Mouse (Mus musculus) hindbrain, embryonic 15.5 days (tissue): ENCODE measurements around the gene Dnah11. TPM values are rescaled to one million over a fixed set of nuclear protein-coding genes. Genes with fewer than 3 reads are reported as not detected.

Source experiments
- ATAC-seq: fragments of 200-750 bp; cut with Nextera tagmentation; 2 replicates; pipeline ENCODE4 v1.8.0; 2017; ENCODE audit warnings: low read depth, moderate number of reproducible peaks, moderate TSS enrichment; ENCODE audit not compliant: low FRiP score
- H3K27ac ChIP-seq: fragments of 300-500 bp; sonication (generic); replicated peaks from 2 replicates; pipeline ENCODE4 v1.5.1; 2015; ENCODE audit warnings: mild to moderate bottlenecking, inconsistent platforms
- H3K27me3 ChIP-seq: fragments of 300-500 bp; sonication (generic); 2 replicates; pipeline ENCODE4 v1.6.1; 2015; ENCODE audit warnings: control low read depth, inconsistent platforms
- H3K36me3 ChIP-seq: fragments of 300-500 bp; sonication (generic); 2 replicates; pipeline ENCODE4 v1.6.1; 2015; ENCODE audit warnings: control low read depth, inconsistent platforms
- H3K4me1 ChIP-seq: fragments of 300-500 bp; sonication (generic); replicated peaks from 2 replicates; pipeline ENCODE4 v1.6.1; 2015; ENCODE audit warnings: control low read depth, inconsistent platforms
- H3K4me2 ChIP-seq: fragments of 300-500 bp; sonication (generic); 2 replicates; pipeline ENCODE4 v1.6.1; 2015; ENCODE audit warnings: moderate library complexity, mild to moderate bottlenecking, inconsistent platforms
- H3K4me3 ChIP-seq: fragments of 300-500 bp; sonication (generic); 2 replicates; pipeline ENCODE4 v1.5.1; 2015; ENCODE audit warnings: mild to moderate bottlenecking, inconsistent platforms
- H3K9ac ChIP-seq: fragments of 300-500 bp; sonication (generic); 2 replicates; pipeline ENCODE4 v1.6.1; 2015; ENCODE audit warnings: inconsistent platforms
- H3K9me3 ChIP-seq: fragments of 300-500 bp; sonication (generic); 2 replicates; pipeline ENCODE4 v1.6.1; 2016; ENCODE audit warnings: control low read depth, inconsistent platforms
- WGBS: fragments of 180-500 bp; shearing (Covaris S2); methylation state at CpG from one replicate; pipeline ENCODE4 v1.1.7; 2015; 5-methylcytosine and 5-hydroxymethylcytosine counted together
- polyA plus RNA-seq: library from polyadenylated mRNA; unstranded; fragments of >200 nt; fragmentation: Nextera tagmentation; extraction: Ambion mirVana; gene quantifications from 2 replicates; pipeline ENCODE4 v1.2.1, GENCODE M21; 2015

The Dnah11 gene
- polyA plus RNA-seq, 1 experiment from 2014 or later = 0.27 TPM

DNA sequence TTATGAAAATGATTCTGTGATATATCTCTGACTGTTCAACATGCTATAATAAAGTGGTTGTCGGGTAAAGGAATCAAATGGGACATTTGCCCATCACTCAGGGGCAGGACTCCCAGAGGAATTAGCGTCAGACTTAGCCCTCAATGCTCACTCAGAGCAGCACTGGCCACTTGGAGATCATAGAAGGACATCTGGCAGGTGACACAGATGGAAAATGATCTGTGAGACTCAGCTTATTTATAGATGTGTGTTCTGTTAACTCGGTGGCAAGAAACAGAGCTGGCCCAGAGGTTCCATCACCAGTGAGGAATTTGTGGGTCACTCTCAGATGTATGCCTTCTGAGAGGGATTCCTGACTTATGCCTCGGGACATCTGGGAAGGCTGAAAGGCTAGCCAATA lies 173.1 kb downstream of the Dnah11 start:
- Histone ChIP-seq H3K4me1 (no peaks in the 10 kb centered on the region), H3K27me3 (no peaks in the 10 kb centered on the region), H3K4me3 (no peak overlapping the region), H3K4me2 (no peak overlapping the region), H3K27ac (no peak overlapping the region), H3K9me3 (no peaks in the 10 kb centered on the region), H3K36me3 (no peaks in the 10 kb centered on the region), H3K9ac (no peak overlapping the region)
- ATAC-seq = no peak
- WGBS = 77% methylated on average over 4 of the region's 4 CpGs

DNA sequence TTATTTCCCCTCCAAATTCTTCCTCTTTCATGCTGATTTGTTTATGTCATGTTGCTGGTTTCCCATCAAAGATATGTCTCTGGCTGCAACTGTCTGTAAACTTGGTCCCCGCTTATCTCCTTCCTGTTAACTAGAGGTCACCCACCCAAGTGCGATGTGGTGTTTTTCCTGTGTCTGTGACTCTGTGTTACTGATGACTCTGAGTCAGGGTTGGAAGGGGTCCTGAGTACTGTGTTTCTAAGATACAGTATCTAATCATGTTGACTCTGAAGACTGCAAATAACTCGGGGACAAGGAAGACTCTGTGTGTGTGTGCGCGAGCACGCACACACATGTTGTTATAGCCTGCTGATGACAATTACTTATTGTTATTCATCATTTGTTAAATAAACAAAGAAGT lies 179.9 kb downstream of the Dnah11 start:
- H3K9ac ChIP-seq = no peak overlapping the region
- ATAC-seq = no peak
- H3K27ac ChIP-seq = no peak overlapping the region
- H3K4me2 ChIP-seq = no peak overlapping the region
- 88% methylated on average over 6 of the region's 6 CpGs for WGBS
- no peaks in the 10 kb centered on the region for H3K27me3 ChIP-seq
- H3K9me3 ChIP-seq = no peaks in the 10 kb centered on the region
- no peaks in the 10 kb centered on the region for H3K4me1 ChIP-seq
- H3K36me3 ChIP-seq = no peaks in the 10 kb centered on the region
- H3K4me3 ChIP-seq = no peak overlapping the region

DNA sequence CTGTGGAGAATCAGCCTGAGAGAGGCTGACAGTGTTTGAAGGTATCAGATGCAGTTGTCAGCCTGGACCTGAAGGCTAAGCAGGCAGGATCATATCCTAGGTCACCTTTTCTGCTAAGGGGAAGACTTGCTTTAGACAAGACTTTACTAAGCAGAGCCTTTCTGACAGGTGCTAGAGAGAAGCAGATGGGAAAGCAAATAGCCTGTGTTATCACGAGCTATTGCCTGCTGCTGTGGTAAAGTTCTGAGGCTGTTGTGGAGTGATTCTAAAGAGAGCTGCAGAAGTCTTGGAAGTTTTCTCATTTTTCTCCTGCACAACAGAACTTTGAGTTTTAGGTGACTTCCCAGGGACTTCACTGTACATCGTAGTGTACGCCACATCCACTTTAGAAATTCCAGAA lies 185.0 kb downstream of the Dnah11 start:
- no peak for ATAC-seq
- Histone ChIP-seq H3K4me1 (no peaks in the 10 kb centered on the region), H3K9me3 (no peaks in the 10 kb centered on the region), H3K27ac (no peak overlapping the region), H3K4me3 (no peak overlapping the region), H3K36me3 (no peaks in the 10 kb centered on the region), H3K9ac (no peak overlapping the region), H3K27me3 (no peaks in the 10 kb centered on the region), H3K4me2 (no peak overlapping the region)
- 99% methylated on average over 3 of the region's 3 CpGs for WGBS

DNA sequence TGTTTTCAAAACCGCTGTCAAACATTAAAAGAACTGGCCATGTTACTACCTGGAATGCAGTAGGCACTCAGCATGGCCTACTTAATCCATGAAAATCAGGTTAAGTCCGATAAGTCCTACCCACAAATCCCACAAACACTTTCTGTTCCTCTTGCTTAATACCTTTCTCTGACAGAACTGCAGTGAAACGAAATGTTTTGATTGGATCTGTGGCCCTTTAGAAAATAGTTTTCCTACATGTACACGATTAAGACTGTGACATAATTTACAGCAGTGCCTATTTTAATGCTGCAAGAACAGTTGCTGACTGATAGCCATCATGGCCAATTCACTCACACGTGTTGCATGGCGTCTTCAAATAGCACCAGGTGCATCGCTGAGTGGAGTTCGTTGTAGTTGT lies 186.9 kb downstream of the Dnah11 start:
- Histone ChIP-seq H3K27me3 (no peaks in the 10 kb centered on the region), H3K4me2 (no peak overlapping the region), H3K36me3 (no peaks in the 10 kb centered on the region), H3K4me3 (no peak overlapping the region), H3K27ac (no peak overlapping the region), H3K9ac (no peak overlapping the region), H3K4me1 (no peaks in the 10 kb centered on the region), H3K9me3 (no peaks in the 10 kb centered on the region)
- ATAC-seq = no peak
- WGBS = 92% methylated on average over 8 of the region's 8 CpGs

DNA sequence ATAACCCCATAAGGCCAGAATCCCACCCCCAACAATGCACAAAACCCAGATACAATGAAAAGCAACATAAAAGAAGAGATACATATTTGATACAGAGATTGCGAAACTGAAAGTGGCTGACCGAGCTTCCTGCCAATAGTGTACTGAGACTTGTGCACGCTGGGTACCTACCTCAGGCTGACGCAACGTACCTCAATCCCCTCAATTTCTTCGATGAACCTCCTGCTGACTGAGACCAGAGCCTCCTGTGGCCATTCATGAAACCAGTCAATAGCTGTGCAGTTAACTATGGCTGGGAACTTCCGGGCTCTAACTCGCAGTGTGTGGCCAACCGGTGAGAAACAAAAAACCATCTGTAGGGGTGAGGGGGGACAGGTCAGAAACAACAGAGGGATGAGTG lies 203.9 kb downstream of the Dnah11 start:
- H3K4me3 ChIP-seq = no peak overlapping the region
- 52% methylated on average over 9 of the region's 9 CpGs for WGBS
- H3K9ac ChIP-seq = no peak overlapping the region
- ATAC-seq = no peak
- no peaks in the 10 kb centered on the region for H3K36me3 ChIP-seq
- H3K4me1 ChIP-seq = 0 out of 2 replicates have a peak, but pooled peaks cover under 1% of the 10 kb centered on the region
- H3K4me2 ChIP-seq = no peak overlapping the region
- H3K9me3 ChIP-seq = no peaks in the 10 kb centered on the region
- peaks cover 45% of the 10 kb centered on the region for H3K27me3 ChIP-seq
- H3K27ac ChIP-seq = no peak overlapping the region

DNA sequence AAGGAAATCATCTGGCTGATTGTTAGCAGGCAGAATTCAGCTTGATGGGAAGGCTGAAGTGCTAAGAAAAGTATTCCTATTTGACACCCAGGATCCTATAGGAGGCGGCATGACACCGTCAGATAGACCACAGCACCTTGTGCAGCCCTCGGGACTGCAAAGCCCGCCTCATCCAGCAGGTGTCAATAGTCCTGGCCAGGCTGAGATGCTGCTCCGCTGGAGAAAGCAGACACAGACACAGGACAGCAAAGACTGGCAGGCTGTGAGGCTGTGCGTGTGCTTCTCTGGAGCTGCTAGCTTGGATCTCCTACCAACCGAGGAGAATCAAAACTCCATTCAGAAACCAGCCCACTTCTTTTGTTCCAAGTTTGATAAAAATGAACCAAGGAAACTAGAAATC lies 205.3 kb downstream of the Dnah11 start:
- no peaks in the 10 kb centered on the region for H3K9me3 ChIP-seq
- H3K27me3 ChIP-seq = peaks cover 47% of the 10 kb centered on the region
- no peak overlapping the region for H3K4me3 ChIP-seq
- H3K4me1 ChIP-seq = peaks cover 12% of the 10 kb centered on the region
- ATAC-seq = peak; percentile 96
- H3K36me3 ChIP-seq = no peaks in the 10 kb centered on the region
- H3K27ac ChIP-seq = no peak overlapping the region
- 2% methylated on average over 7 of the region's 7 CpGs for WGBS
- no peak overlapping the region for H3K9ac ChIP-seq
- H3K4me2 ChIP-seq = peak overlapping the region; percentile 17; the same call in 1 of the 2 replicates

DNA sequence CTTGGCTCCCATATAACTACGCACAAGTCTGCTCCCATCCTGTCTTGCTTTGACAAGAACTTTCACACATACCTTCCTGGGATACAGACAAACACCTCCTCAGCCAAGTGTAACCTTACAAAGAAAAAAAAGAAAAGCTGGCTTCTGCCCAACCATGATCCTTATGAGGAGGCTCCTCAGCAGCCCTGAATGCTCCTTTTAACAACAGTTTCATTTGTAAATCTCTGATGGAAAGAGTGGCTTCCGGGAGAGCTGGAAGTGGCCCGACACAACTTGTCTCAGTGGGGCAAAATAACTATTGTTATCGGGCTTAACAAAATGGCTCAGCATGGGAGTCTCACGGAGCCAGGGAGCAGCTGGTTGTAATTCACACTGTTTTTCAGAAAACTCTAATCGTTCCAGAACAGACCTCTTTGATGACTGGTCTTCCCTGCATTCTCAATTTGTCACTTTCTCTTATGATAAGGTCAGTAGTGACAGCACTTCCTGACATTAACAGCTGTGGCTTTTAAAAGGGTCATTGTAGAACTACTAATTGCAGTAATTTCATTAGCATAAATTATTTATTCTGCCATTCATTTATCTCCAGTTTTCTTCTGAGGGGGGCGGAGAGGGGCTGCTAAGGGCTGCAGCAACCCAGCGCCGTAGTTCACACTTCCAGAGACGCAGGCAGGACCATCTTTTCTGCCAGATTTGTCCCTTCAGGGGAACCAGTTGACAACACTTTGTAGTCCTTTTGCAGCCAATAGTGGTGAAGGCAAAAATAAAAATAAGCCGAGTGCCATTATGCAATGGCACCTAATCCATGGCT lies 209.6 kb downstream of the Dnah11 start:
- Histone ChIP-seq H3K9ac (no peak overlapping the region), H3K27ac (no peak overlapping the region), H3K27me3 (peaks cover 66% of the 10 kb centered on the region), H3K4me3 (no peak overlapping the region), H3K9me3 (no peaks in the 10 kb centered on the region), H3K4me1 (peaks cover 12% of the 10 kb centered on the region), H3K4me2 (peak overlapping the region; percentile 17), H3K36me3 (no peaks in the 10 kb centered on the region)
- 2% methylated on average over 11 of the region's 11 CpGs for WGBS
- ATAC-seq = peak; percentile 68

DNA sequence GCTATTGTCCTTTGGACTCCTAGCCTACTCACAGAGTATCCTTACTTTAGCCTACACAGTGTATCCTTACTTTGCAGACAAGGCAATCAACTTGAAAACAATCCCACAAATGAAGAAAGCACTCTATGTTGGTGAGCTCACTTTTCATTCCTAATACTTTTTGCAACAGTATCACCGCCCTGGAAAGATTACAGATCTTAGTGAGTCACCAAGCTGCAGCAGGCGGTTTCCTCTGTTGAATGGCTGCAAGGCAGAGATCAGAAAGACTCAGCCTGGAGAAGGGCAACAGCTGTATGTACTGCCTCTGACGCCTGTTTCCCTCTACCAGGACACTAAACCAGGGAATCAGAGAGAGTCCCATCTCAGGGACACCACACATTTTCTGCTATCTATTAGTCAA lies 218.5 kb downstream of the Dnah11 start:
- Histone ChIP-seq H3K27ac (no peak overlapping the region), H3K4me3 (no peak overlapping the region), H3K9ac (no peak overlapping the region), H3K4me1 (no peaks in the 10 kb centered on the region), H3K4me2 (no peak overlapping the region), H3K36me3 (no peaks in the 10 kb centered on the region), H3K27me3 (peaks cover 42% of the 10 kb centered on the region), H3K9me3 (no peaks in the 10 kb centered on the region)
- 79% methylated on average over 3 of the region's 3 CpGs for whole genome bisulfite sequencing
- ATAC-seq = no peak

DNA sequence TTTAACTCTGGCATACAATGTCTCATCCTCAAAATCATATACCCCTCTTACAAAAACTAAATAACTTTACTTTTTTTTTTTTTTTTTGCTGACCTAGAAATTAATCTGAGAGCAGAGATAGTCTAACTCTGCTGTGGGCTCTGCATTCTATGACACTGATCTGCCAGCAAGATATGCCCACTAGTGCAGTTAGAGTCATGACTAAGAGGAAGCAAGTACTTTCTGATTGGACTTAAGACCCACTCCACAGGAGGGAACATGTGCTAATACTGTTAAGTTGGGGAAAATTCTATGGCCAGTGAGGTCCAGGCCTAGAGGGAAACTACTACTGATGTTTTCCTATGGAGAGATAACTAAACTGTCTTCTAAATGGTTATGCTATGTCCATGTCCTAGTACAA lies 225.1 kb downstream of the Dnah11 start:
- H3K9me3 ChIP-seq = no peaks in the 10 kb centered on the region
- no peak overlapping the region for H3K9ac ChIP-seq
- 0 out of 2 replicates have a peak, but pooled peaks cover 13% of the 10 kb centered on the region for H3K27me3 ChIP-seq
- no peak overlapping the region for H3K27ac ChIP-seq
- H3K36me3 ChIP-seq = no peaks in the 10 kb centered on the region
- no peak overlapping the region for H3K4me2 ChIP-seq
- no peak for ATAC-seq
- no peaks in the 10 kb centered on the region for H3K4me1 ChIP-seq
- no peak overlapping the region for H3K4me3 ChIP-seq

DNA sequence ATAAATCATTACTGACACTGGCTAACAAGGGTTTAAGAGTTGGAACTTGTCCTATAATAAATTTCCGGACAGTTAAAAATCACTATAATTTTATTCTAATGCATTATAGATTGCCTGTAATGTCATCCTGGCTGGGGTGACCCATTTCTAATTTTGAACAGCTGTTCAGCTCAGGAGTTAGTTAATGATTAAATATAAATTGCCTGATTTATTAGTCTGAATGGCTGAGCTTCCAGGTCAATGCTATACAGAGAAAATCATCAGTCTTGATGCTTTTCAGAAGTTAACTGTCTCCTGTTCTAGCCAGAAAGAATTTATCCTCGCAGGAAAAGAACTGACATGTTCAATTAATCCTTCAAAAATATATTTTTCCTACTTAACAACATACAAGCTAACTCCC lies 236.1 kb downstream of the Dnah11 start:
- Histone ChIP-seq H3K4me3 (no peak overlapping the region), H3K36me3 (no peaks in the 10 kb centered on the region), H3K27ac (no peak overlapping the region), H3K27me3 (no peaks in the 10 kb centered on the region), H3K9me3 (no peaks in the 10 kb centered on the region), H3K4me1 (no peaks in the 10 kb centered on the region), H3K4me2 (no peak overlapping the region), H3K9ac (no peak overlapping the region)
- 67% methylated on average over 2 of the region's 2 CpGs for WGBS
- ATAC-seq = no peak

DNA sequence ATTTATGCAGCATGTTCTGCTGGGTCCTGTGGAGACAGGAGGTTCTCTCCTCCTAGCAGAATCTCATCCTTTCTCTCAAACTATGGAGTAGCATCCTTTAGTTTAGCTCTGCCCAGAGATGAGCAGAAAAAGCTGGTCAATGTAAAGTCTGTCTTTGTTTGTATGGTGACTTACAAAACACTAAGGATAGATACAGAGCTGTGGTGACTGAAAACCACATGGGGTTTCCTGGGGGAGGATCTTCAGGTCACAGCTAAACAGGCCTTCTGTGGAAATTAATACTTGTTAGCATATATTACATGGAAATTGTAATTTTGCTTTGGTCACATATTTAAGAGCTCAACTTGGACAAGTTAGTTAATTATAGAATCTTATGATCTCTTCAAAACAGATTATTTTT lies 239.6 kb downstream of the Dnah11 start:
- no peak overlapping the region for H3K9ac ChIP-seq
- H3K27me3 ChIP-seq = 0 out of 2 replicates have a peak, but pooled peaks cover 2% of the 10 kb centered on the region
- no peaks in the 10 kb centered on the region for H3K36me3 ChIP-seq
- H3K4me2 ChIP-seq = no peak overlapping the region
- no peaks in the 10 kb centered on the region for H3K9me3 ChIP-seq
- no peak for ATAC-seq
- H3K27ac ChIP-seq = no peak overlapping the region
- no peaks in the 10 kb centered on the region for H3K4me1 ChIP-seq
- H3K4me3 ChIP-seq = no peak overlapping the region

DNA sequence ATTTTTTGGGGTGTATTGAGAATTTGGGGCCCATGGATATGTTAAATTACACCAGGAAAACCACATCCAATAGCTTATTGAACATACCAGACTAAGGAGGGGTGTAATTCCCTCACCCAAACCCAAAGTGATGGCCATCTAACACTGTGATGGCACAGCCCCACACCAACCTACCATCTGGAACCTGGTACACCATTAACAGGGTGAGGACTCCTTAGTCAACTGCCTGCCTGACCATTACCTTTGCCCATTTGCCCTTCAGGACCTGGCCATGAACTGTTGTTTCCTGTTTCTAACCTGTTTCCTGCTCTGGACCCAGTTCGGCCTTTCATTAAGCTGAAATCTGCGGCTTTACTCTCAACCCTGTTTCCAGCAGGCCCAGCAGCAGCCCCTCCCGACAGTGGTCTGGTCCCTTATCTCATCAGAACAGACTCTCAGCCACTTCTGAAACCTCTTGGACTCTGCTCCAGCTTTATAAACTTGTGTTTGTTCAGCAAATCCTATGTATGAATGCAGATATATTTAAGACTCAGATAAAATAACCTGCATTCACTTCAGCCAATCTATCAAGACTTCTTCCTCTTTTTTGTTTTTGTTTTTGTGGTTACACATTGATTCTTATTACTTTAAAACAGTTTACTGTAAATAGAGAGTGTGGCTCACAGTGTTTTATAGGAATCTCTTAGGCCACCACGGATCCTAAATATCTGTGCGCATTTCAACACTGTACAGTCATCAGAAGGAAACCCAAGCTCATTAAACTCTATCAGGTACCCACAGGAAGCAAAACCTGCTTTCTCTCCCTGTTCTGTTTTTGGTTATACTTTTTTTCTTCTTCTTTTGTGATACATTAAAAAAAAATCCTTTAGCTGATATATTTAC lies 251.8 kb downstream of the Dnah11 start:
- H3K36me3 ChIP-seq = no peaks in the 10 kb centered on the region
- no peaks in the 10 kb centered on the region for H3K9me3 ChIP-seq
- WGBS = 89% methylated on average over 5 of the region's 5 CpGs
- no peak overlapping the region for H3K27ac ChIP-seq
- no peak overlapping the region for H3K4me2 ChIP-seq
- no peaks in the 10 kb centered on the region for H3K27me3 ChIP-seq
- ATAC-seq = no peak
- H3K4me3 ChIP-seq = no peak overlapping the region
- no peaks in the 10 kb centered on the region for H3K4me1 ChIP-seq
- no peak overlapping the region for H3K9ac ChIP-seq
